ENCODE assay signal across 8 mouse cellular contexts in genomic region chr3:37906806-37907251, GRCm38 (mm10).
DNase-seq lines count a peak whose midpoint lies in the region; ATAC-seq lines count a peak whose summit lies in the region.

No protein-coding gene starts in this region.

- DNase-seq in midbrain, embryonic 14.5 days, result peak; percentile 8
- DNase-seq in kidney, postnatal 10 days, result peak; percentile 72
- no peak for DNase-seq in forebrain, embryonic 11.5 days (ENCODE audit: low spot score)
- DNase-seq in B cell, adult 2 months, result no peak

- no peaks in the 10 kb centered on the region for H3K36me3 ChIP-seq in midbrain, embryonic 14.5 days (ENCODE audit: control insufficient read depth, insufficient read depth, low read length)
- H3K36me3 ChIP-seq in midbrain, embryonic 15.5 days (replicated peaks), result no peaks in the 10 kb centered on the region
- no peaks in the 10 kb centered on the region for H3K36me3 ChIP-seq in heart, embryonic 13.5 days
- no peaks in the 10 kb centered on the region for H3K36me3 ChIP-seq in neural tube, embryonic 15.5 days
- H3K36me3 ChIP-seq in forebrain, embryonic 11.5 days (ENCODE audit: control insufficient read depth, insufficient read depth, low read length), result no peaks in the 10 kb centered on the region

- H3K9ac ChIP-seq in midbrain, embryonic 14.5 days (replicated peaks; ENCODE audit: low read length), result no peak overlapping the region
- H3K9ac ChIP-seq in midbrain, embryonic 15.5 days, result no peak overlapping the region
- no peak overlapping the region for H3K9ac ChIP-seq in heart, embryonic 13.5 days
- no peak overlapping the region for H3K9ac ChIP-seq in neural tube, embryonic 15.5 days (replicated peaks)
- H3K9ac ChIP-seq in forebrain, embryonic 11.5 days (ENCODE audit: low read length), result no peak overlapping the region

- ATAC-seq in midbrain, embryonic 14.5 days (ENCODE audit: low FRiP score, low TSS enrichment), result no peak
- ATAC-seq in midbrain, embryonic 15.5 days (replicated peaks), result no peak
- no peak for ATAC-seq in heart, embryonic 13.5 days (ENCODE audit: extremely low read depth, insufficient number of reproducible peaks, low FRiP score, low TSS enrichment)
- ATAC-seq in neural tube, embryonic 15.5 days (ENCODE audit: low FRiP score), result peak; percentile 86
- no peak for ATAC-seq in forebrain, embryonic 11.5 days (replicated peaks; ENCODE audit: low FRiP score)
- ATAC-seq in erythroblast, adult 5-6 weeks (replicated peaks; ENCODE audit: low FRiP score, poor library complexity, severe bottlenecking), result no peak

- no peak overlapping the region for H3K4me3 ChIP-seq in midbrain, embryonic 14.5 days (replicated peaks; ENCODE audit: low read depth, low read length)
- H3K4me3 ChIP-seq in midbrain, embryonic 15.5 days, result no peak overlapping the region
- H3K4me3 ChIP-seq in heart, embryonic 13.5 days, result no peak overlapping the region
- no peak overlapping the region for H3K4me3 ChIP-seq in neural tube, embryonic 15.5 days (replicated peaks)
- H3K4me3 ChIP-seq in forebrain, embryonic 11.5 days (ENCODE audit: low read depth, low read length), result no peak overlapping the region

- H3K9me3 ChIP-seq in midbrain, embryonic 14.5 days (ENCODE audit: control insufficient read depth, low read length), result no peaks in the 10 kb centered on the region
- no peaks in the 10 kb centered on the region for H3K9me3 ChIP-seq in midbrain, embryonic 15.5 days
- H3K9me3 ChIP-seq in heart, embryonic 13.5 days, result no peaks in the 10 kb centered on the region
- no peaks in the 10 kb centered on the region; the same call in 1 of the 2 replicates for H3K9me3 ChIP-seq in neural tube, embryonic 15.5 days (replicated peaks)
- H3K9me3 ChIP-seq in forebrain, embryonic 11.5 days (ENCODE audit: control insufficient read depth, low read length), result no peaks in the 10 kb centered on the region

- no peak overlapping the region for H3K27ac ChIP-seq in midbrain, embryonic 14.5 days (replicated peaks; ENCODE audit: low read depth, low read length)
- H3K27ac ChIP-seq in midbrain, embryonic 15.5 days, result no peak overlapping the region
- H3K27ac ChIP-seq in heart, embryonic 13.5 days (replicated peaks), result peak overlapping the region; percentile 46; the same call in 1 of the 2 replicates
- no peak overlapping the region for H3K27ac ChIP-seq in neural tube, embryonic 15.5 days (replicated peaks)
- H3K27ac ChIP-seq in forebrain, embryonic 11.5 days (ENCODE audit: low read depth, low read length), result no peak overlapping the region

- H3K4me1 ChIP-seq in midbrain, embryonic 14.5 days (ENCODE audit: control insufficient read depth, insufficient read depth, low read length), result no peaks in the 10 kb centered on the region
- H3K4me1 ChIP-seq in midbrain, embryonic 15.5 days, result no peaks in the 10 kb centered on the region; the same call in 1 of the 2 replicates
- H3K4me1 ChIP-seq in heart, embryonic 13.5 days, result peaks cover 22% of the 10 kb centered on the region
- peaks cover 13% of the 10 kb centered on the region for H3K4me1 ChIP-seq in neural tube, embryonic 15.5 days
- H3K4me1 ChIP-seq in forebrain, embryonic 11.5 days (replicated peaks; ENCODE audit: control insufficient read depth, insufficient read depth, low read length), result no peaks in the 10 kb centered on the region

- 27% methylated on average over 5 of the region's 5 CpGs for WGBS in midbrain, embryonic 14.5 days
- 31% methylated on average over 5 of the region's 5 CpGs for WGBS in midbrain, embryonic 15.5 days
- 14% methylated on average over 5 of the region's 5 CpGs for WGBS in heart, embryonic 13.5 days
- WGBS in neural tube, embryonic 15.5 days, result 9% methylated on average over 5 of the region's 5 CpGs
- WGBS in forebrain, embryonic 11.5 days, result 54% methylated on average over 5 of the region's 5 CpGs

- no peaks in the 10 kb centered on the region for H3K27me3 ChIP-seq in midbrain, embryonic 14.5 days (ENCODE audit: control insufficient read depth, insufficient read depth, low read length)
- no peaks in the 10 kb centered on the region for H3K27me3 ChIP-seq in midbrain, embryonic 15.5 days (replicated peaks)
- H3K27me3 ChIP-seq in heart, embryonic 13.5 days (replicated peaks), result no peaks in the 10 kb centered on the region
- H3K27me3 ChIP-seq in neural tube, embryonic 15.5 days (replicated peaks), result peaks cover 3% of the 10 kb centered on the region; the same call in 1 of the 2 replicates
- H3K27me3 ChIP-seq in forebrain, embryonic 11.5 days (ENCODE audit: control insufficient read depth, insufficient read depth, low read length), result no peaks in the 10 kb centered on the region

- H3K4me2 ChIP-seq in midbrain, embryonic 14.5 days (ENCODE audit: low read length), result no peak overlapping the region
- H3K4me2 ChIP-seq in midbrain, embryonic 15.5 days, result no peak overlapping the region
- no peak overlapping the region for H3K4me2 ChIP-seq in heart, embryonic 13.5 days
- no peak overlapping the region for H3K4me2 ChIP-seq in neural tube, embryonic 15.5 days
- no peak overlapping the region for H3K4me2 ChIP-seq in forebrain, embryonic 11.5 days (ENCODE audit: low read depth, low read length, severe bottlenecking)

Comparison
In these comparisons a context has a peak if more than half of its experiments do, and no peak if none do; other contexts are left out.
1. DNase-seq: peak in midbrain, embryonic 14.5 days (single experiment) and kidney, postnatal 10 days (single experiment); none in forebrain, embryonic 11.5 days (single experiment) and B cell, adult 2 months (0 of 2).